Mouse (Mus musculus) yolk sac, embryonic 10.5 days (tissue): ENCODE results near the gene Rhot1.
"Not testable (repeated sequence)": the region's sequence is repeated elsewhere in the genome, so short reads cannot be mapped to it uniquely, and the experiment has no call there.

Experiments used
- DNase-seq: peaks from one replicate; pipeline ENCODE4 v3.0.0-alpha.2; 2017; ENCODE audit warnings: low spot score

Gene Rhot1

GRCm38 (mm10) chr11:80196351-80196750 is 12.5 kb upstream of the Rhot1 start:
- DNase-seq, result no peak

- no peak for DNase-seq
These were observed 9.5 kb upstream of the Rhot1 start for GRCm38 (mm10) chr11:80199316-80199715.

- DNase-seq, result no peak
These were observed 9.0 kb upstream of the Rhot1 start for GRCm38 (mm10) chr11:80199773-80200172.

GRCm38 (mm10) chr11:80200326-80200725 is 8.5 kb upstream of the Rhot1 start:
- no peak for DNase-seq

- peak; percentile 50 for DNase-seq
These were observed 6.5 kb upstream of the Rhot1 start for GRCm38 (mm10) chr11:80202296-80202695.

- DNase-seq, result no peak
These were observed 4.8 kb upstream of the Rhot1 start for GRCm38 (mm10) chr11:80204037-80204436.

GRCm38 (mm10) chr11:80204941-80205340 is 3.9 kb upstream of the Rhot1 start:
- no peak for DNase-seq

GRCm38 (mm10) chr11:80208465-80208859 is 357 bp upstream of the Rhot1 start:
- no peak for DNase-seq

GRCm38 (mm10) chr11:80210321-80210720 is 1.5 kb downstream of the Rhot1 start:
- DNase-seq, result no peak

- peak; percentile 26 for DNase-seq
These were observed 3.5 kb downstream of the Rhot1 start for GRCm38 (mm10) chr11:80212282-80212681.

- no peak for DNase-seq
These were observed 6.5 kb downstream of the Rhot1 start for GRCm38 (mm10) chr11:80215291-80215690.

GRCm38 (mm10) chr11:80218657-80219293 is 10.0 kb downstream of the Rhot1 start:
- no peak for DNase-seq

- DNase-seq, result not testable (repeated sequence)
These were observed 21.2 kb downstream of the Rhot1 start for GRCm38 (mm10) chr11:80230066-80230465.

- no peak for DNase-seq
These were observed 28.5 kb downstream of the Rhot1 start for GRCm38 (mm10) chr11:80237278-80237677.

- DNase-seq, result no peak
These were observed 29.5 kb downstream of the Rhot1 start for GRCm38 (mm10) chr11:80238306-80238705.

GRCm38 (mm10) chr11:80247026-80247425 is 38.2 kb downstream of the Rhot1 start:
- DNase-seq, result no peak

GRCm38 (mm10) chr11:80248531-80248930 is 39.7 kb downstream of the Rhot1 start:
- no peak for DNase-seq

GRCm38 (mm10) chr11:80264137-80264536 is 55.3 kb downstream of the Rhot1 start:
- DNase-seq, result no peak

- no peak for DNase-seq
These were observed 62.3 kb downstream of the Rhot1 start for GRCm38 (mm10) chr11:80271096-80271495.

GRCm38 (mm10) chr11:80275011-80275410 is 66.2 kb downstream of the Rhot1 start:
- DNase-seq, result no peak

- no peak for DNase-seq
These were observed 69.2 kb downstream of the Rhot1 start for GRCm38 (mm10) chr11:80278054-80278453.

GRCm38 (mm10) chr11:80283786-80284185 is 75.0 kb downstream of the Rhot1 start:
- DNase-seq, result no peak

- DNase-seq, result peak; percentile 31
These were observed 75.8 kb downstream of the Rhot1 start for GRCm38 (mm10) chr11:80284641-80285040.

- peak; percentile 57 for DNase-seq
These were observed 78.3 kb downstream of the Rhot1 start for GRCm38 (mm10) chr11:80287150-80287549.
